Mouse (Mus musculus): ENCODE results near the gene Aym1. TPM values are rescaled to one million over a fixed set of nuclear protein-coding genes. Genes with fewer than 3 reads are reported as not detected.
"Not testable (repeated sequence)": the region's sequence is repeated elsewhere in the genome, so short reads cannot be mapped to it uniquely, and the experiment has no call there.

Aym1 gene
- total and polyA plus RNA-seq, 2 experiments from 2014 or later = not detected

GRCm38 (mm10) chr5:113363177-113363576 is 6.1 kb downstream of the Aym1 start:
- Histone ChIP-seq H3K4me1 (ENCODE audit: insufficient read depth, low read length) (no peaks in the 10 kb centered on the region), H3K36me3 (ENCODE audit: insufficient read depth, low read length) (no peaks in the 10 kb centered on the region), H3K4me3 (ENCODE audit: low read length) (no peak overlapping the region), H3K9ac (replicated peaks; ENCODE audit: low read length) (no peak overlapping the region), H3K4me2 (ENCODE audit: low read depth, low read length) (no peak overlapping the region), H3K9me3 (ENCODE audit: low read length) (no peaks in the 10 kb centered on the region), H3K27ac (no peak overlapping the region), H3K27me3 (ENCODE audit: insufficient read depth, low read length) (no peaks in the 10 kb centered on the region)
- TF ChIP-seq CTCF (IDR thresholded peaks at IDR 0.05; ENCODE audit: low read depth) = no peak
- WGBS = 88% methylated on average over 8 of the region's 8 CpGs
- ATAC-seq (no peak), DNase-seq (ENCODE audit: low spot score) (no peak)

GRCm38 (mm10) chr5:113365921-113366320 is 8.8 kb downstream of the Aym1 start:
- DNase-seq (ENCODE audit: low spot score) = peak; percentile 87
- Histone ChIP-seq H3K27me3 (ENCODE audit: insufficient read depth, low read length) (no peaks in the 10 kb centered on the region), H3K4me3 (ENCODE audit: low read length) (no peak overlapping the region), H3K9ac (replicated peaks; ENCODE audit: low read length) (no peak overlapping the region), H3K4me2 (ENCODE audit: low read depth, low read length) (no peak overlapping the region), H3K36me3 (ENCODE audit: insufficient read depth, low read length) (no peaks in the 10 kb centered on the region), H3K4me1 (ENCODE audit: insufficient read depth, low read length) (no peaks in the 10 kb centered on the region), H3K27ac (no peak overlapping the region), H3K9me3 (ENCODE audit: low read length) (no peaks in the 10 kb centered on the region)
- peak; percentile 69 for ATAC-seq
- TF ChIP-seq CTCF (IDR thresholded peaks at IDR 0.05; ENCODE audit: low read depth) = peak; percentile 99
- WGBS = 4% methylated on average over 20 of the region's 20 CpGs

- H3K27me3 ChIP-seq (ENCODE audit: insufficient read depth, low read length); H3K4me1 ChIP-seq (ENCODE audit: insufficient read depth, low read length); H3K9me3 ChIP-seq (ENCODE audit: low read length); ATAC-seq; H3K9ac ChIP-seq (replicated peaks; ENCODE audit: low read length); H3K4me3 ChIP-seq (ENCODE audit: low read length); DNase-seq (ENCODE audit: low spot score); H3K36me3 ChIP-seq (ENCODE audit: insufficient read depth, low read length); H3K4me2 ChIP-seq (ENCODE audit: low read depth, low read length); H3K27ac ChIP-seq: not testable (repeated sequence)
Observed at GRCm38 (mm10) chr5:113367726-113368125, 10.6 kb downstream of the Aym1 start.

- Histone ChIP-seq H3K9me3 (ENCODE audit: low read length) (no peaks in the 10 kb centered on the region), H3K27ac (no peak overlapping the region), H3K27me3 (ENCODE audit: insufficient read depth, low read length) (no peaks in the 10 kb centered on the region), H3K4me2 (ENCODE audit: low read depth, low read length) (no peak overlapping the region), H3K4me3 (ENCODE audit: low read length) (no peak overlapping the region), H3K36me3 (ENCODE audit: insufficient read depth, low read length) (no peaks in the 10 kb centered on the region), H3K9ac (replicated peaks; ENCODE audit: low read length) (no peak overlapping the region), H3K4me1 (ENCODE audit: insufficient read depth, low read length) (no peaks in the 10 kb centered on the region; the same call in 1 of the 2 replicates)
- TF ChIP-seq CTCF (IDR thresholded peaks at IDR 0.05; ENCODE audit: low read depth) = no peak
- 80% methylated on average over 17 of the region's 17 CpGs for WGBS
- DNase-seq (ENCODE audit: low spot score) (no peak), ATAC-seq (no peak)
Observed at GRCm38 (mm10) chr5:113369262-113369868, 12.3 kb downstream of the Aym1 start.

GRCm38 (mm10) chr5:113372449-113372848 is 15.4 kb downstream of the Aym1 start:
- H3K27ac ChIP-seq = no peak overlapping the region
- no peaks in the 10 kb centered on the region; the same call in 1 of the 2 replicates for H3K4me1 ChIP-seq (ENCODE audit: insufficient read depth, low read length)
- peak overlapping the region; percentile 55; the same call in 1 of the 2 replicates for H3K4me2 ChIP-seq (ENCODE audit: low read depth, low read length)
- H3K27me3 ChIP-seq (ENCODE audit: insufficient read depth, low read length) = no peaks in the 10 kb centered on the region
- ATAC-seq (peak; percentile 11; the same call in 1 of the 2 replicates), DNase-seq (ENCODE audit: low spot score) (no peak)
- 55% methylated on average over 4 of the region's 4 CpGs for WGBS
- no peak for TF ChIP-seq CTCF (IDR thresholded peaks at IDR 0.05; ENCODE audit: low read depth)
- H3K4me3 ChIP-seq (ENCODE audit: low read length) = no peak overlapping the region
- H3K9me3 ChIP-seq (ENCODE audit: low read length) = no peaks in the 10 kb centered on the region
- no peak overlapping the region; the same call in 1 of the 2 replicates for H3K9ac ChIP-seq (replicated peaks; ENCODE audit: low read length)
- H3K36me3 ChIP-seq (ENCODE audit: insufficient read depth, low read length) = no peaks in the 10 kb centered on the region

GRCm38 (mm10) chr5:113372995-113373950 is 16.2 kb downstream of the Aym1 start:
- Histone ChIP-seq H3K27me3 (ENCODE audit: insufficient read depth, low read length) (no peaks in the 10 kb centered on the region), H3K36me3 (ENCODE audit: insufficient read depth, low read length) (no peaks in the 10 kb centered on the region), H3K27ac (peak overlapping the region; percentile 5; the same call in 1 of the 2 replicates), H3K4me3 (ENCODE audit: low read length) (peak overlapping the region; percentile 17), H3K9me3 (ENCODE audit: low read length) (no peaks in the 10 kb centered on the region), H3K4me2 (ENCODE audit: low read depth, low read length) (peak overlapping the region; percentile 55), H3K9ac (replicated peaks; ENCODE audit: low read length) (no peak overlapping the region; the same call in 1 of the 2 replicates), H3K4me1 (ENCODE audit: insufficient read depth, low read length) (no peaks in the 10 kb centered on the region; the same call in 1 of the 2 replicates)
- 1% methylated on average over 33 of the region's 33 CpGs for WGBS
- ATAC-seq = peak; percentile 58
- TF ChIP-seq CTCF (IDR thresholded peaks at IDR 0.05; ENCODE audit: low read depth) = peak; percentile 95
- DNase-seq (ENCODE audit: low spot score) = peak; percentile 84

Measured in hindbrain, postnatal 0 days (tissue).